Mouse (Mus musculus): ENCODE data around the gene Camkk1.

Gene Camkk1

GRCm38 (mm10) chr11:73059630-73060029 lies 40.8 kb downstream of the Camkk1 start:
- no peak for DNase-seq

DNA sequence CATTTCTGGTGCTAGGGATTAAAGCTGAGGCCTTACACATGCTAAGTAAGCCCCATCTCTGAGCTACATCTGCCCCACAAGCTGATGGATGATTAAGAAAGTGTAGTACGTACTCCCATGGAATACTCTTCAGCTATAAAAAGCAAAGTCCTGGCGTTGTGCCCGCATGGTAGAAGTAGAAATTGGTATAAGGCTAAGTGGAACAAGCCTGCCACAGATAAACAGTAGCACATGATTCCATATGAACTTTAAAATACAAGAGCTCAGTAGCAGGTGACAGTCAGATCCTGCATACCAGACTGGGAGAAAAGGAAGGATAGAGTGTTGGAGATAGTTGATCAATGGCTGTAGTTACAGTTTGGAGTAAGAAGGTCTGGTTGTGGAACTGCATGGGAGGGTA lies 42.6 kb downstream of the Camkk1 start:
- no peak for DNase-seq

DNA sequence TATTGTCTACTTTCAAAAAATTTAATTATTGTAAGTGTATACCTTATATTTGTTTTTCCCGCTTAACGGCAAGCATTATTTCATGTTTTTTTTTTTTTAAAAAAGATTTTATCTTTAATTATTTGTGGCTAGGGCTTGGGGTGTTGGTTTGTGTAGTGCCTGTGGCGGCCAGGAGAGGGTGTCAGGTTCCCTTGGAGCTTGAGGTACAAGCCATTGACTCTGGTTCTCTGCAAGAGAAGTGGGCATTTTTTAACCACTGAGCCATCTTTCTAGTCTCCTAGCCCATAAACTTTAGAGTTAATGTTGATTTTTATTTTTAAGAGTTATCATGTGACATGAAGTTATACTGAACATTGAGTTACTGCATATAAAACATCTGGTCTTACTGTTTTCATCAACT lies 53.0 kb downstream of the Camkk1 start:
- DNase-seq = no peak

- no peak for DNase-seq
Observed at GRCm38 (mm10) chr11:73076295-73076694, 57.5 kb downstream of the Camkk1 start.

GRCm38 (mm10) chr11:73076733-73077132 lies 57.9 kb downstream of the Camkk1 start:
- no peak for DNase-seq

DNA sequence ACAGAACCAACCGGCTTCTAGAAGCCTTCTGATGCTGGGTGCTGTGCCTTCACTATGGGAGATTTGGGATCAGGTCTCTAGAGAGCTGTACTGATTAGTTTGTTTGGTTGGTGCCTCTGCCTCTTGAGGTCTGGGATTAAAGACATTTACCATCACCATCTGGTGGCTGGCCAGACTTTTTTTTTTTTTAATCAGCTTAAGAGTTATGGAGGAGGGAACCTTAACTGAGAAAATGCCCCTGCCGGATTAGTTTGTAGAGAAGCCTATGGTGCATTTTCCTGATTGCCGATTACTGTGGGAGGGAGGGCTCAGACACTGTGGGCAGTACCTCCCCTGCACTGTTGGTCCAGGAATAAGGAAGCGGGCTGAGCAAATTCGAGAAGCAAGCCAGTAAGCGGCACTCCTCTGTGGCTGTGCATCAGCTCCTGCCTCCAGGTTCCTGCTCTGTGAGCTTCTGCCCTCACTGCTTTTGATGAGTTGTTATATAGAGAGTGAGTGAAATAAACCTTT lies 58.5 kb downstream of the Camkk1 start:
- DNase-seq = no peak

- DNase-seq = no peak
Observed at GRCm38 (mm10) chr11:73078615-73079014, 59.8 kb downstream of the Camkk1 start.

GRCm38 (mm10) chr11:73080306-73080705 lies 61.5 kb downstream of the Camkk1 start:
- DNase-seq = no peak

- DNase-seq = peak; percentile 52
Observed at GRCm38 (mm10) chr11:73084303-73084702, 65.5 kb downstream of the Camkk1 start.

- peak; percentile 51 for DNase-seq
Observed at GRCm38 (mm10) chr11:73084804-73085231, 66.0 kb downstream of the Camkk1 start.

- no peak for DNase-seq
Observed at GRCm38 (mm10) chr11:73085391-73085790, 66.6 kb downstream of the Camkk1 start.

- DNase-seq = no peak
Observed at GRCm38 (mm10) chr11:73087700-73088480, 69.1 kb downstream of the Camkk1 start.

- no peak for DNase-seq
Observed at GRCm38 (mm10) chr11:73090283-73090682, 71.5 kb downstream of the Camkk1 start, which contains the start of gene Itgae. TSS of gene Itgae (plus strand) at chr11:73090583.

GRCm38 (mm10) chr11:73090826-73091225 lies 72.0 kb downstream of the Camkk1 start:
- no peak for DNase-seq
